In genomic region chr9:15397591-15397990, GRCm38 (mm10) we compare ENCODE assay signal across 24 mouse cellular contexts. TPM values are rescaled to one million over a fixed set of nuclear protein-coding genes. Genes with fewer than 3 reads are reported as not detected.
DNase-seq lines count a peak whose midpoint lies in the region; ATAC-seq and TF ChIP-seq lines count a peak whose summit lies in the region.
"Had no signal": no experiment of that assay in that cellular context is flagged by ENCODE, and none has a peak within 500 bp of the region (broad histone marks: within the 10 kb centered on the region; RNA-seq: fewer than 3 reads in every experiment).

No protein-coding gene starts in this region.

- peak; percentile 32 for ATAC-seq in kidney, embryonic 14.5 days (ENCODE audit: low FRiP score, low TSS enrichment)
- ATAC-seq in midbrain, embryonic 14.5 days (ENCODE audit: low FRiP score, low TSS enrichment): no peak
- no peak for ATAC-seq in stomach, postnatal 0 days (ENCODE audit: low FRiP score, low TSS enrichment)
- ATAC-seq: forebrain, embryonic 16.5 days; hindbrain, embryonic 16.5 days had no signal

- no peaks in the 10 kb centered on the region for H3K4me1 ChIP-seq in kidney, embryonic 14.5 days (ENCODE audit: control insufficient read depth, insufficient read depth, low read length)
- 0 out of 2 replicates have a peak, but pooled peaks cover 4% of the 10 kb centered on the region for H3K4me1 ChIP-seq in midbrain, embryonic 10.5 days
- no peaks in the 10 kb centered on the region for H3K4me1 ChIP-seq in midbrain, embryonic 14.5 days (ENCODE audit: control insufficient read depth, insufficient read depth, low read length)
- H3K4me1 ChIP-seq in ES-E14 (ENCODE audit: control insufficient read depth in 2 of 2, insufficient read depth in 2 of 2, low read length in 2 of 2, poor library complexity in 1 of 2): peaks cover 0 to 2% of the 10 kb centered on the region in 2 experiments; a peak in 1 of 4 replicates
- H3K4me1 ChIP-seq in stomach, postnatal 0 days (replicated peaks; ENCODE audit: control insufficient read depth, insufficient read depth): no peaks in the 10 kb centered on the region
- H3K4me1 ChIP-seq: embryonic facial prominence, embryonic 15.5 days; heart, embryonic 10.5 days; hindbrain, embryonic 12.5 days had no signal

- no peak overlapping the region for H3K9ac ChIP-seq in kidney, embryonic 14.5 days (ENCODE audit: low read depth, low read length)
- no peak overlapping the region for H3K9ac ChIP-seq in midbrain, embryonic 14.5 days (replicated peaks; ENCODE audit: low read length)
- no peak overlapping the region for H3K9ac ChIP-seq in ES-E14 (ENCODE audit: insufficient read depth, low read depth, low read length, poor library complexity, severe bottlenecking)
- no peak overlapping the region for H3K9ac ChIP-seq in stomach, postnatal 0 days (ENCODE audit: low read length)
- H3K9ac ChIP-seq: embryonic facial prominence, embryonic 15.5 days; hindbrain, embryonic 12.5 days had no signal

- in situ Hi-C loops in ES-E14 (cut with MboI; ENCODE audit: low sequenced_read_pairs in 2 of 2, unreplicated experiment in 2 of 2): no loop called here

- no peaks in the 10 kb centered on the region for H3K9me3 ChIP-seq in kidney, embryonic 14.5 days (ENCODE audit: control insufficient read depth, low read length)
- no peaks in the 10 kb centered on the region for H3K9me3 ChIP-seq in midbrain, embryonic 10.5 days (replicated peaks)
- H3K9me3 ChIP-seq in midbrain, embryonic 14.5 days (ENCODE audit: control insufficient read depth, low read length): no peaks in the 10 kb centered on the region
- H3K9me3 ChIP-seq in ES-E14 (ENCODE audit: control insufficient read depth, insufficient read depth, low read depth, low read length): no peaks in the 10 kb centered on the region
- H3K9me3 ChIP-seq in stomach, postnatal 0 days (ENCODE audit: control insufficient read depth, low read length): no peaks in the 10 kb centered on the region
- H3K9me3 ChIP-seq: embryonic facial prominence, embryonic 15.5 days; forebrain, embryonic 10.5 days; heart, embryonic 10.5 days; hindbrain, embryonic 12.5 days had no signal

- 62% methylated on average over 4 of the region's 4 CpGs for WGBS in kidney, embryonic 14.5 days
- WGBS in midbrain, embryonic 10.5 days: 52% methylated on average over 4 of the region's 4 CpGs
- WGBS in midbrain, embryonic 14.5 days: 49% methylated on average over 4 of the region's 4 CpGs
- 67% methylated on average over 3 of the region's 4 CpGs for WGBS in stomach, postnatal 0 days

- no peak for TF ChIP-seq CTCF in stomach, postnatal 0 days (IDR thresholded peaks at IDR 0.05; ENCODE audit: low read depth)

- H3K4me2 ChIP-seq in kidney, embryonic 14.5 days (replicated peaks; ENCODE audit: low read depth, low read length): no peak overlapping the region
- no peak overlapping the region for H3K4me2 ChIP-seq in midbrain, embryonic 14.5 days (ENCODE audit: low read length)
- no peak overlapping the region for H3K4me2 ChIP-seq in stomach, postnatal 0 days (replicated peaks; ENCODE audit: low read depth)
- H3K4me2 ChIP-seq: embryonic facial prominence, embryonic 15.5 days; hindbrain, embryonic 12.5 days had no signal

- DNase-seq in kidney, postnatal 36 days: no peak
- DNase-seq in midbrain, embryonic 10.5 days (ENCODE audit: low spot score): no peak
- DNase-seq in midbrain, embryonic 14.5 days: no peak
- DNase-seq in ES-E14 (ENCODE audit: low read depth, low spot score) (peak; percentile 50), ZHBTc4 (ENCODE audit: low read depth, low spot score) (peak; percentile 76)
- DNase-seq in stomach, postnatal 0 days (ENCODE audit: low spot score): no peak
- DNase-seq: adrenal gland, adult 8-10 months; cerebellum, adult 18-20 months; cerebellum, adult 9-11 months; cerebellum, postnatal 36 days; gastrocnemius, postnatal 10 days; heart, adult 18-20 months; heart, postnatal 10 days; heart, postnatal 4 days had no signal

- no peak overlapping the region for H3K4me3 ChIP-seq in kidney, embryonic 14.5 days (ENCODE audit: low read length)
- H3K4me3 ChIP-seq in midbrain, embryonic 10.5 days: no peak overlapping the region
- H3K4me3 ChIP-seq in midbrain, embryonic 14.5 days (replicated peaks; ENCODE audit: low read depth, low read length): no peak overlapping the region
- H3K4me3 ChIP-seq in ES-E14 (ENCODE audit: insufficient read depth in 1 of 2, low read depth in 1 of 2, low read length in 2 of 2, poor library complexity in 1 of 2, severe bottlenecking in 1 of 2): no peak overlapping the region
- H3K4me3 ChIP-seq in stomach, postnatal 0 days (ENCODE audit: low read depth, low read length): no peak overlapping the region
- H3K4me3 ChIP-seq: embryonic facial prominence, embryonic 15.5 days; erythroblast, embryonic 14.5 days; forebrain, embryonic 10.5 days; heart, embryonic 10.5 days; hindbrain, embryonic 12.5 days had no signal

- H3K36me3 ChIP-seq in kidney, embryonic 14.5 days (ENCODE audit: control insufficient read depth, insufficient read depth, low read length): no peaks in the 10 kb centered on the region
- H3K36me3 ChIP-seq in midbrain, embryonic 10.5 days: no peaks in the 10 kb centered on the region
- no peaks in the 10 kb centered on the region for H3K36me3 ChIP-seq in midbrain, embryonic 14.5 days (ENCODE audit: control insufficient read depth, insufficient read depth, low read length)
- no peaks in the 10 kb centered on the region for H3K36me3 ChIP-seq in ES-E14 (ENCODE audit: control insufficient read depth, insufficient read depth, low read length, poor library complexity, severe bottlenecking)
- no peaks in the 10 kb centered on the region for H3K36me3 ChIP-seq in stomach, postnatal 0 days (ENCODE audit: control insufficient read depth, insufficient read depth, low read length)
- H3K36me3 ChIP-seq: embryonic facial prominence, embryonic 15.5 days; forebrain, embryonic 10.5 days; G1E; heart, embryonic 10.5 days; hindbrain, embryonic 12.5 days had no signal

- H3K27me3 ChIP-seq in kidney, embryonic 14.5 days (ENCODE audit: control insufficient read depth, insufficient read depth, low read length): no peaks in the 10 kb centered on the region
- no peaks in the 10 kb centered on the region for H3K27me3 ChIP-seq in midbrain, embryonic 10.5 days (ENCODE audit: low read depth, poor library complexity, severe bottlenecking)
- H3K27me3 ChIP-seq in midbrain, embryonic 14.5 days (ENCODE audit: control insufficient read depth, insufficient read depth, low read length): no peaks in the 10 kb centered on the region
- no peaks in the 10 kb centered on the region for H3K27me3 ChIP-seq in stomach, postnatal 0 days (ENCODE audit: control insufficient read depth, insufficient read depth, low read length)
- H3K27me3 ChIP-seq: CH12.LX; embryonic facial prominence, embryonic 15.5 days; hindbrain, embryonic 12.5 days had no signal

- no peak overlapping the region for H3K27ac ChIP-seq in kidney, embryonic 14.5 days (ENCODE audit: low read depth, low read length)
- 0 out of 2 replicates have a peak overlapping the region, but pooled peaks have one; percentile 13 for H3K27ac ChIP-seq in midbrain, embryonic 10.5 days (replicated peaks)
- H3K27ac ChIP-seq in midbrain, embryonic 14.5 days (replicated peaks; ENCODE audit: low read depth, low read length): no peak overlapping the region
- H3K27ac ChIP-seq in ES-E14 (ENCODE audit: insufficient read depth, low read depth, low read length, poor library complexity, severe bottlenecking): no peak overlapping the region
- no peak overlapping the region for H3K27ac ChIP-seq in stomach, postnatal 0 days (replicated peaks)
- H3K27ac ChIP-seq: embryonic facial prominence, embryonic 15.5 days; forebrain, embryonic 10.5 days; heart, embryonic 10.5 days; hindbrain, embryonic 12.5 days had no signal

- no peak for TF ChIP-seq EP300 in stomach, postnatal 0 days (optimal IDR thresholded peaks at IDR 0.05)

TF ChIP-seq in ES-E14, 5 proteins besides CTCF, POLR2A, EP300 and RAD21:
- TF ChIP-seq ZC3H11A (IDR thresholded peaks at IDR 0.05; ENCODE audit: borderline replicate concordance, low read depth, low read length) (no peak), ZNF384 (IDR thresholded peaks at IDR 0.05; ENCODE audit: low read depth, low read length) (no peak), CHD2 (IDR thresholded peaks at IDR 0.05; ENCODE audit: low read depth, low read length) (no peak), MAFK (IDR thresholded peaks at IDR 0.05; ENCODE audit: insufficient read depth, low read depth, low read length) (no peak), HCFC1 (IDR thresholded peaks at IDR 0.05; ENCODE audit: borderline replicate concordance, insufficient read depth, low read length) (no peak)

RNA-seq across cellular contexts. Expression of gene Cep295, which starts 40.0 kb away (rescaled TPM):
- polyA plus RNA-seq in kidney, embryonic 14.5 days (2014; fragmentation: Nextera tagmentation; extraction: Ambion mirVana): 21.4 and 26.9 TPM in 2 replicates
- polyA plus RNA-seq in midbrain, embryonic 10.5 days (2016; fragmentation: Nextera tagmentation; extraction: Ambion mirVana): 21.1 and 22.5 TPM in 2 replicates
- polyA plus RNA-seq in midbrain, embryonic 14.5 days (2014; fragmentation: Nextera tagmentation; extraction: Ambion mirVana): 15.7 and 16.2 TPM in 2 replicates
- 64.3 and 81.2 TPM in 2 replicates for total RNA-seq in ES-E14 (2012; rRNA removed)
- 4.4 and 4.6 TPM in 2 replicates for polyA plus RNA-seq in stomach, postnatal 0 days (2015; fragmentation: Nextera tagmentation; extraction: Ambion mirVana)

Comparison
In these comparisons a context has a peak if more than half of its experiments do, and no peak if none do; other contexts are left out.
1. DNase-seq: peak in ES-E14 (single experiment) and ZHBTc4 (single experiment); none in kidney, postnatal 36 days (0 of 2), midbrain, embryonic 10.5 days (single experiment), midbrain, embryonic 14.5 days (single experiment) and stomach, postnatal 0 days (single experiment).